Mouse (Mus musculus): ENCODE measurements around the gene Pou2f3.
"Not testable (repeated sequence)": the region's sequence is repeated elsewhere in the genome, so short reads cannot be mapped to it uniquely, and the experiment has no call there.

The Pou2f3 gene

DNA sequence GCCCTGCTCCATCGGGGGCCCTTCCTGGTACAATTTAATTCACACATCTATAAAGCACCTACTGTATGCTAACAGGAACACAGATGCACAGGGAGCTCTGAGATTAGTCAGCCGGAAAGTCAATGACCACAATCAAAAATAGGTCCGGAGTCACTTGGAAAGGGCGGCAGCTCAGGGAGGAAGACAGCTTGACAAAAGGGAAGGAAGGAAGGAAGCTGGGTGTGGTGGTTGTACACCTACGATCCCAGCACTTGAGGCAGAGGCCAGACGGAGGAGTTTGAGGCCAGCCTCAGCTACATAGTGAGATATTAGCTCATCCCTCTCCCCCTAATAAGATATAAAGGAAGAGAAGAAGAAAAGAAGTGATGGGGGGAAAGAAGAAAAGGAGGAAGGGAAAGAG lies 54.2 kb downstream of the Pou2f3 start:
- no peak for DNase-seq (ENCODE audit: low spot score)

DNA sequence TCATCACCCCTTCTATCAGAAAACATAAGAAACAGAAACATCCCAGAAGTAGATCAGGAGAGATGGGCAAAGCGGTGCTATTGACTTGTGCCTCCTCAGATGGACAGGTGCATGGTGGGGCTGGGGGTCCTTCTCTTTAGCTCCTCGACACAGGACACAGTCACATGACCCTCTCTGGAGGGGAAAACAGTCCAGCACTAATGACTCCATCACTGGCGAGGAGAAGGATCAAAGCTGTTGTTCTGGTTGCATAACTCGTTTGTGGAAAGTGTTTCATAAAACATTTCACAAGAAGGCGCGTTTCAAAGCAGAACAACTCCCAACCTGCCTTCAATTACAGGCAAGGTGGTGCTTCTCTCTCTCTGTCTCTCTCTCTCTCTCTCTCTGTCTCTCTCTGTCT lies 58.4 kb downstream of the Pou2f3 start:
- DNase-seq (ENCODE audit: low spot score) = no peak

DNA sequence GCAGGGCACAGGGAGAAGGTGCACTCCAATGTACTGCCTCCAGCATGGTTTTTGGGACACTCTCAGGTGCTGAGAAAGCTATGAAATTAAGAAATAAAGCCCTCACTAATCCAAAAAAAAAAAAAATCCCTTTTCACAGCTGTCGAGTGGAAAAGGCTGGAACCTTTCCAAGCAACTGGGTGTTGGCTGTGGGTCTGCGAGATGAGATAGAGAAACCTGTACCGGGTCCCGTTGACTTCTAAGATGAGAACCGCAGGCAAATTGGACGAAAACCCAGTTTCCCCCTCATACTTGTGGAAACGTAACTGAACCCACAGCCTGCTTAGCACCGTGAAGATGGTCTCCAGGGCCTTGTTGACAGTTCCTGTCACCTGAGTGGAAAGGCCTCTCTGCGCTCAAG lies 59.2 kb downstream of the Pou2f3 start:
- DNase-seq (ENCODE audit: low spot score) = no peak

DNA sequence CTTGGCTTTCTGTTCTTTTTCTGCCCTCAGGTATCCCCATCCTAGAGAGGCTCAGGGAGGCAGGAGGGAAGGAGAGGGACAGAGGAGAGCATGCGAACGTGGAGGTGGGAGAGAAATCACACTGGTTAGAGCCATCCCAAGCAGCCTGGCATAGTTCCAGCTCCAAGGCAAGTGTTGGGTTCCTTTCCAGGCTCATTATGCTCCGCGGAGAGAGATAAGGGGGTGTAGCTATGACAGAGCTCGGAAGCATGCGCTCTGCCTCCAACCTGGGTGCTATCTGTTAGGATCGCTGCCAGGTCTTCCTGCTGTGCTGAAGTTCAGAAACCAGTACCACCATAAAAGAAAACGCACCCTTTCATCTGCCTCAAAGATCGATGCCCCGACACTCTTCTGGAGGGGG lies 60.1 kb downstream of the Pou2f3 start:
- DNase-seq (ENCODE audit: low spot score) = peak; percentile 61

DNA sequence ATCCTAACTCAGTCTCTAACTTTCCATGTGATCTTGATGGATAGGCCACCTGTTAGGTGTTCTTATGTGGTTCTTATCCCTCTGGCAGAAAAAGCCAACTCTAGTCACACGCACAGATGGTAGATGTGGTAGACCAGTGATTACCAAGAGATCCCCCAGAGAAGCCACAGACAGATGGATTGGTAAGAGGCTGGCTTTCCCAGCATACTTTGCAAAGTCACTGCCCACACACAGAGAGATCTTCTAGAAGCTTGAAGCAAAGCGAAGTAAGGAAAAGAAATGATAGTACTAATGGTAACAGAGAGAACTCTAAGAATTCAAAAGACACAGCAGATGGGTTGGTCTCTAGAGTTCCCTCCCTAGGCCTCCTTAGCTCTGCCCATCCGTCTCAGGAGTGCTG lies 60.7 kb downstream of the Pou2f3 start:
- DNase-seq (ENCODE audit: low spot score) = no peak

DNA sequence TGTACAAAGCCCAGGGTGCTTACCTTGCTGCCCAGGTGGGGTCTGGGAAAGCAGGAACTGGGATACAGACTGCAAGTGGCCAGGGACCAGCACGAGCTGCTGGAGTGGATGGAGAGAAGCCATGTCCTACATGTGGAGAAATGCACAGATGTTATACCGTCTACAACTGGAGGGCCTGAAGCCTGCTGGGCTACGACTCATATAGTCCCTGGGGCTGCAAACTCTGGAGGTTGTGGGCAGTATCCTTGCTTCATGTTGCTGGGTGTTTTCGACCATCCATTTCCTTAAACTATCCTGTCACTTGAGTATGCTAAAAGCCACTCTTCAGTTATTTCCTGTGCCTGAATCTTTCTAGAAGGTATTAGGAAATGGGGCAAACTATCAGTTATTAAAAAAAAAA lies 65.0 kb downstream of the Pou2f3 start:
- no peak for DNase-seq (ENCODE audit: low spot score)

DNA sequence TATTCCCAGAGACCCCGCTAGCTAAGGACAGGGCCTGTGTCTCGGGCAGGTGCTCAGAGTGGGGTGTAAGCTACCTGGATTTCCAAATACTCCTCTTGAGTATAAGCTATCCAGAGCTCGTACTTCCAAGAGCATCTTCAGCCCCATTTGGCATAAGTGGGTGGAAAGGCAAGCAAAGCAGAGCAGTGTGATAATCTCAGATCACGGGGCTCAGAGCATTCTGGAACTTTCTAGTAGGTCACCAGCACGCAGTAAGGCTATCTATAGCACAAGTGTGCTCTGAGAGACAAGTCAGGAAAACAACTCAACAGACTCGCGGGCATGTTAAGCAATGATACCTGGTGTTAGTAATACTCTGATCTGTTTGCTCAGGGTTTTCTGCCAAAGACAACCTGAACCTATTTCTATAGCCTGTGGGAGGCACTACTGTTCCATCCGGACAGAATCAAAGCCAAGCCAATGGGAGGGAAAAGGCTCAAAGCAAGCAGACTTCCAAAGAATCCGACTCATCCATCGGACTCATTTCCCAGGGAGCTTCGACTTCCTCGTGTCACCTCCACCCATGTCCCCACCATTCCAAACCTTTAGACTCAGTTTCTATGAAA lies 65.9 kb downstream of the Pou2f3 start:
- no peak for DNase-seq (ENCODE audit: low spot score)

DNA sequence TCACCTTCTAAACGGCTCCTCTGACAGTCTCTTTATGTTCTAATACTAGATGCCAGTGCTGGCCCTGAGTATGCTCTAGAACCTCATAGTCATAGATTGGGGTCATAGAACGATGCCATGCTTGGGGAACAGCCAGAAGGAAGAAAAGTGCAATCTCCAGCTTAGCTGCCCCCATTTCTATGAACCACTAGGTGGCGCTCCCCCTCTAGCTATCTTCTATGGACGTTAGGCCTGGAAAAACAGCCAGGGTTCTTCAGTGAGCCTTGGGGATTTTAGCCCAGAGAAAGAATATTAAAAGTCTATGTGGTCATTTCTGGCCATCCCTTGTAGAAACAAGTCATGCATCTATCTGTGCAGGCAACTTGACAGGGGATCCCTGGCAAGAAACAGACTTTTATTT lies 68.3 kb downstream of the Pou2f3 start:
- peak; percentile 81 for DNase-seq (ENCODE audit: low spot score)

DNA sequence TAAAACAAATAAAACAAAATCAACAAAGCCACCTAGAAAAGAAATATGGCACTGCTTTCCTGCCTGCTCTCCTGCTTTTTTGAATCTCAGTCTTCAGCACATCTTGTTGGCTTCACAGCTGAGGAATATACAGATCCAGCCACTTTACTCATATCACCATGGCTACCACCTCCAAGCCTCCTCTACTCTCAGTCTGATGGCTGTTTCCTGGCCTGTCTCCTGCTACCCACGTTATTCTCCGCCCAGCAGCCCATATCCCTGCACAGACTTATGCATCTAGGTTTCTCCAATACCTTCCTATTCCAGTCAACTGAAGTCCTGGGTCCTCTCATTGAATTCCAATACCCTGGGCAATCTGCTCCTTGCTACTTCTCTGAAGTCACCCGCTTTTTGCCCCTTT lies 76.6 kb downstream of the Pou2f3 start:
- DNase-seq (ENCODE audit: low spot score) = peak; percentile 38

DNA sequence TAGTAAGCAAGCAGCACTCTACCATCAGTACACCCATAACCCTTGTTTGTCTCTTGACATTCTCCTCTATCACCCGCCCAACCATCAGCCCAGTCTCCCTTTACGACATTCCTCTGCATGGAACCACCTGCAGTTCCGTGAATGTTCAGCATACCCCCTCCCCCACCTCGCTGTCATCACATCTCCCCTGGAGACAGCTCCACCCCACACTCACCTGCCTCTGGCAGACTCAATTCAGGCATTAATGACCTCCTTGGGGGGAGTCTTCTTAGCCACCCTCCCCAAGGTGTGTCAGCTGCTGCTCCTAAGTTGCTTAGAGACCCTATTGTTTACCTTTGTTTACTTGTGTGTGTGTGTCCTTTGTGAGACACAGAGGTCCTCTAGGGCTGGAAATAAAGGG lies 77.8 kb downstream of the Pou2f3 start:
- DNase-seq (ENCODE audit: low spot score) = no peak

DNA sequence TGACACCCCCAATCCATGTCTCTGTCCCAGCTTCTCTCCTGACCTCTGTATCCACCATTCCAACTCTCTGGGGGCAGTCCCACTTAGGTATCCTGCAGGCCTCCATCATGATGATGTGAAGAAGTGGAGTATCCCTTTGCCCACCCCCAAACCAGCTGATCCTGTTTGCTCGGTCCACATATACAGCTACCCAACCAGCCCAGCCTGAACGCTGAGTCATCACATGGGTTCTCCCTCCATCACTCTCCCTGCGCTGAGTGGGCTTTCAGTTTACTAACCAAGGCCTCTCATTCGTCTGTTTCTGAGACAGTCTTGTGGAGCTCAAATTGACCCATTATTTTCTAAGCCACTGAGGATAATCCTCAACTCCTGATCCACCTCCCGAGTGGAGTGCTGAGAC lies 78.2 kb downstream of the Pou2f3 start:
- DNase-seq (ENCODE audit: low spot score) = no peak

DNA sequence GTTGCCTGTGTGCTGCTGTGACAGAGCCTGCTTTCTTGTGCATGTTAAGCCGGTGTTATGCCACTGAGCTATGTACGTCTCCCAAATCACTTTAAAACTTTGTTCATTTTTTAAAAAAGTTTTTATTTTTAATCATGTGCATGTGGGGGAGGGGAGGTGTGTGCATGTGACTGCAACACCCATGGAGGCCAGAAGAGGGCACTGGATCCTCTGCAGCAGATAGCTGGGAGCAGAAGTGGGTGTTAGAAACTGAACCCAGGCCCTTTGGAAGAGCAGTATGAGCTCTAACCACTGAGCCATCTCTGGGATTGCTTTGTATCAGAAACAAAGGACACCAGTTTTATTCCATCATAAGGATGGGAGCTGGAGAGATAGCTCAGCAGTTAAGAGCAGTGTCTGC lies 79.5 kb downstream of the Pou2f3 start:
- DNase-seq (ENCODE audit: low spot score) = no peak

DNA sequence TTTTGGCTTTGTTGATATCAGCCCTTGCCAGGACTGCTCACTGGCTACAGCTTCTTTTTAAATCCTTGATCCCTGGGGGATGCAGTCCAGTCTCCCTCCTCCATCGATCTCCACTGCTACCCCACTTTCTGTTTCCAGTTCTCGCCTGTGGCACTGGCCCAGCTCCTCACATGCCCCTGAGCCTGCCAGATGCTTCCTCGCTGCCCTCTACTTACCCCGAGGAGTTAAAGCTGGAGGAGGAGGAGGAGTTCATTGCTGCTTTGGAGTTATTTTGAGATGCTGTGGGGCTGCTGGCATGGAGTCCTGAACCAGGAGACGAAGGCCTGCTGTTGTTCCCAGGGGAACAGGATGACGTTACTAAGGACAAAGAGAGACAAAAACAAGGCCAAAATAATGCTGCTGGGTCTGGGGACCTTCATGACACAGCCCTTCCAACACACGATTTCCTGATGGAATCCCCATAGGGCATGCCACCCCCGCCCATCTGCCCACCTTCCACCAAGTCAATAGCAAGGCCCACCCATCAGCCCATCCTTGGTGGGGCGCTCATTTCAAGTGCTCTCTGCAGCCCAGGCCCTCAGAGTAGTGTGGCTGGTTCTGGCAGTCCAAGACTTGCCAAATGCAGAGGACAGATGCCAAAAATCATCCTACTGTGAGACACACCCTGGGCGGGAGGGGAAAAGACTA lies 82.9 kb downstream of the Pou2f3 start:
- peak; percentile 32 for DNase-seq (ENCODE audit: low spot score)

DNA sequence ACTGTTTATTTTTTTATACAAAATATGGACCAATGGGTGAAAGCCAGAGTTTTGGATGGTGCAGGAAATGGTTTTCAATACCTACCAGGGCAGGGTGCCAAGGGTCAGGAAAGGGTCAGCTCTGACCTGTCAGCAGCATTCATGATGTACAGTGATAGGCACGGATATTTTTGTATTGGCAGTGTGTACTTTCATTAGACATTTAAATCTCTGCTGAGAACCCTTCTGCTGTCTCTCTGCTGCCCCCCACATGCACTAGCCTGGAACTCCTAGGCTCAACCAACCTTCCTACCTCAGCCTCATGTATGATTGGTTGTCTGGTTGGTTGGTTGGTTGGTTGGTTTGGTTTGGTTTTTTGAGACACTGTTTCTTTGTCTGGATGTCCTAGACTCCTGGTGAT lies 87.8 kb downstream of the Pou2f3 start:
- DNase-seq (ENCODE audit: low spot score) = no peak

DNA sequence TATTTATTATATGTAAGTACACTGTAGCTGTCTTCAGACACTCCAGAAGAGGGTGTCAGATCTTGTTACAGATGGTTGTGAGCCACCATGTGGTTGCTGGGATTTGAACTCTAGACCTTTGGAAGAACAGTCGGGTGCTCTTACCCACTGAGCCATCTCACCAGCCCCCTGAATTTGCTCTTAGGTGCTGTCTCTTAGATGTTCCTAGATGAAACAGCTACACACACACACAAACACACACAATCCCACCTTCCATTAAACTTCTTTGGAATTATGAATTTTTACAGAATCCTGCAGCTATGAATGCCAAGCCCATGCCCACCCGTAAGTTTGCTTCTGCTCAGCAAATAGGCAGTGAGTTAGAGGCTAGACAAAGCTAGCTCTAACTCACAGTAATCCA lies 88.2 kb downstream of the Pou2f3 start:
- DNase-seq (ENCODE audit: low spot score) = not testable (repeated sequence)

DNA sequence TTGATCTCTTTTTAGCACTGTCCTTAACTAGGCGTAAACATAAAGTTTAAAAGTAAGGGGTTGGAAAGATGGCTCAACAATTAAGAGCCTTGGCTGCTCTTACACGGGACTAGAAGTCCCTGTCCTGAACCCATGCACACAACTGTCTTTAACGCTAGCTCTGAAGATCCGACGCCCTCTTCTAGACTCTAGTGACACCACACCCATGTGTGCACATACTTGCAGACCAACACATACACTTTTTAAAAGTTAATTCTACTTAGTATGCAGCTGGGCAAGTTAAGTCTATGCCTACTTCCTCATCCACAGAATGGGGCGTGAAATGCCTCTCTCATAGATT lies 93.2 kb downstream of the Pou2f3 start:
- DNase-seq (ENCODE audit: low spot score) = no peak

DNA sequence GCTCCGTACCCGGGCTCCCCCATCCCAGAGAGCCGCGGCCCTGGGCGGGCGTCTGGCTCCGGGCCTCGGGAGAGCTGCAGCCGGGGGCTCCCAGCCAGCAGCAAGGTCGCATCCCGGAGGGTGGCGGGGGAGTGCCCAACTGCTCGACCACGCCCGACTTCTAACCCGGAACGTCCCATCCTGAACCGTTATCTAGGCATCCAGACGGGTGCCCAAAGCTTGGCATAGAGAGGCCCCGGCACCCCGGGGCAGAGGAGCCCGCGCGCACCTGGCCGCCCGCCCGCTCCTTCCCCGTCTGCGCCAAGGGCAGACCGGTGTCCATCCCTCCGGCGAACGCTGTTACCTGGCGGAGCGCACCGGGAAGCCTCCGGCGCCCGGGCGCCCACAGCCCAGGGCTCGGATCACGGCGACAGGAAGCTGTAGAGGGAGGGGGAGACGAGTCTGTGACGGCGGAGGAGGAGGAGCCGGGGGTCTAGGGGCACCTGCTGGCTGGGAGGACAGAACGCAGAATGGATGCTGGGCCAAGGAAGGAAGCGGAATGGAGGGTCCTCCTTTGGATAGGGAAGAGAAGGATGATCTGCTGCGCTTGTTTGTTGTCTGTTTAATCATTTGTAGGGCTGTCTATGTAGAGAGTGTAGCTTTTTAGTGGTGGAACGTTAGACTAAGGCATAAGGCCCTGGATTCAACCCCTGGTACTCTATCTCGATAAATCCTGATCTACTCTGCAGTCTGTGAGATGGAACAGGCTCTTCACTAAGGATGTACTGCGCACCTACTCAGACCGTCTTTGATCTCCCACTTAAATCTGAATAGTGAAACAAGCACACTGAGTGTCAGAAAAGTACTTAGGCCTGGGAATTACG lies 93.8 kb downstream of the Pou2f3 start, which contains the start of gene Tmem136:
Gene Tmem136 (minus strand): TSS at position 437 of the 863 bp plus-strand sequence.
- peak; percentile 59 for DNase-seq (ENCODE audit: low spot score)

DNA sequence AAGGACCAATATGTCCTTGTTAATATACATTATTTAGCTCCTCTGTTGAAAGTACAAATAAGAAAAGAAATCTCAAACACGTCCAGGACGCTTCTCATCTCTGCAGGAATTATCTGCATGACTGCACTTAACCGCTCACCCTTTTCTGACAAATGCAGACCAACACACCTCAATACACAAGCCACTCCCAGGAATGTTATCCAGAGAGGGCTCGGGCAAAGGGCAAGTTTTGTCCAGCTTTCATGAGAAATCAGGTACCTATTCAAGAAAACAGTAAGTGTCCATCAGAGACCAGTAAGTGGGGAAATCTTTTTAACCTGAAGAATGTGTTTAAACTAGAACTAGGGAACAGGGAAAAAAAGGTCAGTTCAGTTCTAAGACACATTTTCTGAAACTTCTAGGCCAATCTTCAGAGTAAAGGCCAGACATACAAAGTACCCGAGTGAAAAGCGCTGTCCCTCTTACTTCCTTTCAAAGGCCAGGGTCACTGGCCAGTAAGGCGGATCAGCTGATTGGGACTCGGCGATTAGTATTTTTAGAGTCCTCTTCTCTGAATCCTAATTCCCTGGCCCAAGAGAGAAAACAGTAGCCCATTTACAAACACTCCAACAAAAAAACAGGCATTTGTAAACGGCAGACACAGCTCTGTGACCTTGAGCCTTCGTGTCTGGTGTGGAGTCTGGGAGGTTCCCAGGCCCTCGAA lies 94.6 kb downstream of the Pou2f3 start:
- no peak for DNase-seq (ENCODE audit: low spot score)

DNA sequence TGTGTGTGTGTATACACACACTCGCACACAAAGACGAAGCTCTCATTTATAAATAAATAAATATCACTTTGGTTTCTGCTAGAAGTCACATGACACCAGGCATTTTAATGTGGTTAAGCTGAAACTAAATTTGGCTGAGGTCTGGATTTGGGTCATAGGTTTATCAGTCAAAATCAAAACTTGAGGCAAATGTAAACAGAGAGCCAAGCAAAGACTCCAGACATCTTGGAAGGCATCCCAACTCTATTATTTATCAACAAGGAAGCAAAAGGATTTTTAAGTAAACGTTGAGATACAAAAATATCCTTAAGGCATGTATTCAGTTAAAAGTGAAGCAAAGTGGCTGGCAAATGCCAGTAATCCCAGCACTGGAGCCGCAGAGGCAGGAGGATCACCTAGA lies 95.3 kb downstream of the Pou2f3 start:
- DNase-seq (ENCODE audit: low spot score) = no peak

DNA sequence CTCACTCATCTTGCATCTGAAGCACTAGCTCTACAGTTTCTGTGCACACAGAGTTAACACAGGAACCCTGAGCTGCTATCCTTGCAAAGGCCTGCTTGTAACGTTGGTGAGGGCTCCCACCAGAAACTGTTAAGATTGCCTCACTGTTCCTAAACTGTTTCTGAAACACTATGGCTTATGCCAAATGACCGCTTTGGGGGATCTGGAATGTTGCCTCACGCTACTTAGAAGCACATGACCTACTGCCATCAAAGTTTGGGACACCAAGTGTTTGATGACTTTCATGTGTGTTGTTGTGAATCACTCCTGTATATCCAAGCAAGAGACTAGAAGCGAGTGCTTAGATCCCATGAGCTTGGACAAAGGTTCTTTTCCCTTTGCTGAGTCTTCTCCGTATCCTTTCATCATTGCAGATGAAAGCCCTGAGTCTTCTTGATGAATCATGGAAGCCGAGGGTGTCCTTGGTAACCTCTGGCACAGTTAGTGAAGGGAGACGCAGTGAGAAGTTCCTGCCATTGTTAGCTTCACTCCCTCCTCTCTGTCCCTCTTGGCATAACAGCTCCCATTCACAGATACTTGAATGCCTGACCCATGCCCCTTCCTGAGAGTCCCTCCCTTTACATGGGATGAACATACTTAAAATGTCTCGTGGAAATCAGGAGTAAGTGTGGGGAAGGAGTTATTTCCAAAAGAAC lies 99.7 kb downstream of the Pou2f3 start:
- no peak for DNase-seq (ENCODE audit: low spot score)

DNA sequence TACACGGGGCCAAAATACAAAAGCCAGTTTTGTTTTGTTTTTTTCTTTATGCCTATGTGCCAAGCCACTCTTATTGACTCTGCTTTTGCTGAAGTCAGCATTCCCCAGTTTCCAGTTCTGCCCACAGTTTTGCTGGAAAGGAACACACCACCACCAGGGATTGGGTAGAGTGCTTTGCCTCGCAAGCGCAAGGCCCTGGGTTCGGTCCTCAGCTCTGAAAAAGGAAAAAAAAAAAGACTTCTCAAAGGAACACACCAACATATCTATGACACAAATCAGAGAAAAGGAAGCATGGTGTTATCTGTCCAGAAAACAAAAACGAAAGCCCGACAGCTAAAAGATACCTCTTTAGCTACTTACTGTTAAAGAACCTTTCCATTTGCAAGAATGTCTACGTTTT lies 101.0 kb downstream of the Pou2f3 start:
- DNase-seq (ENCODE audit: low spot score) = no peak

DNA sequence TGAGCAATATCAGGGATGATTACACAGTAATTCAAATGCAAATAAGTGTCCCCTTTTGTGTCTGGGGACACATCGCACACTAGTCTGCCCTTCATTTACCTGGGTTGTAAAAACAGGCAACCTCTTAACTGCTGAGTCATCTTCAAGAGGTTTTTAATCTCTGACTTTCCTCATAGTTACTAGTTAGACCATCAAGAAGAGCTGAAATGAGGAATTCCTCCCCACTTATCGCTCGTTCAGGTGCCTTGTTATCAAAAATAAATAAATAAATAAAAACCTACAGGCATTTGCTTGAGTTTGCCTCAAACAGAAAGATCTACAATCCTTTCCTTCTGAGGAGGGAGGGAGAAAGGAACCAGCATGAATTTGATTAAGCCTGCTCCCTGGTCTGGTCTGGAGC lies 101.4 kb downstream of the Pou2f3 start:
- no peak for DNase-seq (ENCODE audit: low spot score)

All from layer of hippocampus, adult 11-12 months (tissue).